Mouse (Mus musculus): Measurements from ENCODE around the gene Klhl18.
A peak's percentile ranks its signal among the peaks of the same experiment; 100 is the strongest.
"Not testable (repeated sequence)": the region's sequence is repeated elsewhere in the genome, so short reads cannot be mapped to it uniquely, and the experiment has no call there.

Klhl18 gene

GRCm38 (mm10) chr9:110419511-110420112 is 56.9 kb downstream of the Klhl18 start, which contains the start of gene Ngp:
TSS of gene Ngp (plus strand) at chr9:110419747.
- DNase-seq (ENCODE audit: low read depth, low spot score) = no peak

- DNase-seq (ENCODE audit: low read depth, low spot score) = peak; percentile 36
These were observed 62.7 kb downstream of the Klhl18 start for GRCm38 (mm10) chr9:110413785-110414184.

- DNase-seq (ENCODE audit: low read depth, low spot score) = no peak
These were observed 63.6 kb downstream of the Klhl18 start for GRCm38 (mm10) chr9:110412926-110413325.

GRCm38 (mm10) chr9:110410908-110411887 is 65.3 kb downstream of the Klhl18 start:
- DNase-seq (ENCODE audit: low read depth, low spot score) = peak; percentile 79

GRCm38 (mm10) chr9:110408099-110408773 is 68.3 kb downstream of the Klhl18 start, which contains the start of gene Ptpn23:
TSS of gene Ptpn23 (minus strand) at chr9:110408213.
- peak; percentile 100 for DNase-seq (ENCODE audit: low read depth, low spot score)

- DNase-seq (ENCODE audit: low read depth, low spot score) = no peak
These were observed 69.0 kb downstream of the Klhl18 start for GRCm38 (mm10) chr9:110407311-110408098.

- DNase-seq (ENCODE audit: low read depth, low spot score) = not testable (repeated sequence)
These were observed 73.3 kb downstream of the Klhl18 start for GRCm38 (mm10) chr9:110403240-110403639.

GRCm38 (mm10) chr9:110402731-110403130 is 73.8 kb downstream of the Klhl18 start:
- DNase-seq (ENCODE audit: low read depth, low spot score) = no peak

GRCm38 (mm10) chr9:110400650-110401049 is 75.8 kb downstream of the Klhl18 start:
- no peak for DNase-seq (ENCODE audit: low read depth, low spot score)

GRCm38 (mm10) chr9:110393295-110393694 is 83.2 kb downstream of the Klhl18 start:
- DNase-seq (ENCODE audit: low read depth, low spot score) = no peak

DNA sequence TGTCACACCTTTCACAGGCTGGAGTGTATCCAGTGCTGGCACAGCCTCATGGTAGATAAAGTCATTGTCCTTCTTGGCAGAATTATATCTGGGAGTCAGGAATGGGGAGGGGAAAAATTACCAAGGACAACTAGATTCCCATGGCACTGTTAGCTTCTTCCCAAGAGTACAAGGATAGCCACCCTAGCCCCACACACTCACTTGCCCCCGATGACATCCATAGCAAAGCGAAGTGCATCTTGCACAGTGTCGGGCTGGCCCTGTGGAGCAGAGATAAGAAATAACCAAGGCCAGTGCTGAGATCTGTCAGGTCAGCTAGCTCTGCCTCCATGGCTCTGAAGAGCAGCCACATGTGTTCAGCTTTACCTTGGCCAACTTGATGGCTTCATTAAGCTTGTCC is 85.7 kb downstream of the Klhl18 start:
- DNase-seq (ENCODE audit: low read depth, low spot score) = no peak

GRCm38 (mm10) chr9:110388011-110388410 is 88.5 kb downstream of the Klhl18 start:
- no peak for DNase-seq (ENCODE audit: low read depth, low spot score)

DNA sequence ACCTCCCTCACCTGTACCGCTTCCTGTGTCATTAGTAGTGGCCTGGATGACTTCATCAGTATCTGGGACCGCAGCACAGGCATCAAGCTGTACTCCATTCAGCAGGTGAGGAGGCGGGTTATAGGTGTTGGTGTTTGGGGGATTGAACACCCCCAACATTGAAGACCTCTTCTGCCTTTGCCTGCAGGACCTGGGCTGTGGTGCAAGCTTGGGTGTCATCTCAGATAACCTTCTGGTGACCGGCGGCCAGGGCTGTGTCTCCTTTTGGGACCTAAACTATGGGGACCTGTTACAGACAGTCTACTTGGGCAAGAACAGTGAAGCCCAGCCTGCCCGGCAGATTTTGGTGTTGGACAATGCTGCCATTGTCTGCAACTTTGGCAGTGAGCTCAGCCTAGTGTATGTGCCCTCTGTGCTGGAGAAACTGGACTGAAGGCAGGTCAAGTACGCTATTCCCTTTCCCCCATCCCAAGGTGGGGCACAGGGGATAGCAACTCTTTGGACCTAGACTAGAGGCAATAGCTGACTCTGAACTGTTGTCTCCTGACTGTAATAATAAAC is 92.0 kb downstream of the Klhl18 start:
- DNase-seq (ENCODE audit: low read depth, low spot score) = no peak

DNA sequence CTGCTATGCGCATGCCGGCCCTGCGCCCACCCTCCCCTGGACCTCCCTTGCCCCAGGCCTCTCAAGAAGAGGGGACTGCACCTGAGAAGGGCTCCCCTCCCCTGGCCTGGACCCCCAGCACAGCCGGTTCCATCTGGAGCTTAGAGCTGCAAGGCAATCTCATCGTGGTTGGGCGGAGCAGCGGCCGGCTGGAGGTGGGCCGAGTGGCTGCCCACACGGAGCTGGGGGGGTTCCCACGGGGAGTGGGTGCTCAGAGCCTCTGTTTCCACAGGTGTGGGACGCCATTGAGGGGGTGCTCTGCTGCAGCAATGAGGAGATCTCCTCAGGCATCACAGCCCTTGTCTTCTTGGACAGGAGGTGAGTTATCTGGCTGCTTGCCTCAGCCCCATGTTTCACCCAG is 95.2 kb downstream of the Klhl18 start:
- no peak for DNase-seq (ENCODE audit: low read depth, low spot score)

- no peak for DNase-seq (ENCODE audit: low read depth, low spot score)
These were observed 95.8 kb downstream of the Klhl18 start for GRCm38 (mm10) chr9:110380662-110381061.

- DNase-seq (ENCODE audit: low read depth, low spot score) = no peak
These were observed 97.1 kb downstream of the Klhl18 start for GRCm38 (mm10) chr9:110379361-110379760.

- not testable (repeated sequence) for DNase-seq (ENCODE audit: low read depth, low spot score)
These were observed 98.8 kb downstream of the Klhl18 start for GRCm38 (mm10) chr9:110377655-110378054.
